Mouse (Mus musculus) forebrain, embryonic 11.5 days (tissue): ENCODE measurements at regions not wholly inside any gene's neighbourhood (a gene's known extent, or its start where the extent isn't known, plus 50 kb on each side); places are given as distances from the start of the nearest gene placed in this dataset.

Experiments used
- ATAC-seq: fragments of 200-750 bp; cut with Nextera tagmentation; replicated peaks from 2 replicates; pipeline ENCODE4 v1.8.0; 2017; ENCODE audit warnings: moderate TSS enrichment; ENCODE audit not compliant: low FRiP score
- DNase-seq: peaks from one replicate; pipeline ENCODE4 v3.0.0-alpha.2; 2017; ENCODE audit warnings: low spot score
- H3K27ac ChIP-seq: fragments of 300-500 bp; sonication (generic); 2 replicates; pipeline ENCODE4 v1.5.1; 2014; ENCODE audit warnings: low read depth, low read length
- H3K27me3 ChIP-seq: fragments of 300-500 bp; sonication (generic); 2 replicates; pipeline ENCODE4 v1.6.1; 2014; ENCODE audit warnings: mild to moderate bottlenecking, low read length, mixed read lengths; ENCODE audit not compliant: control insufficient read depth, insufficient read depth
- H3K36me3 ChIP-seq: fragments of 300-500 bp; sonication (generic); 2 replicates; pipeline ENCODE4 v1.6.1; 2014; ENCODE audit warnings: mild to moderate bottlenecking, low read length, moderate library complexity, mixed read lengths; ENCODE audit not compliant: control insufficient read depth, insufficient read depth
- H3K4me1 ChIP-seq: fragments of 300-500 bp; sonication (generic); replicated peaks from 2 replicates; pipeline ENCODE4 v1.6.1; 2014; ENCODE audit warnings: low read length, mixed read lengths; ENCODE audit not compliant: control insufficient read depth, insufficient read depth
- H3K4me2 ChIP-seq: fragments of 300-500 bp; sonication (generic); 2 replicates; pipeline ENCODE4 v1.6.1; 2014; ENCODE audit warnings: low read depth, mild to moderate bottlenecking, low read length, moderate library complexity, mixed read lengths; ENCODE audit not compliant: severe bottlenecking
- H3K4me3 ChIP-seq: fragments of 300-500 bp; sonication (generic); 2 replicates; pipeline ENCODE4 v1.5.1; 2014; ENCODE audit warnings: low read depth, low read length
- H3K9ac ChIP-seq: fragments of 300-500 bp; sonication (generic); 2 replicates; pipeline ENCODE4 v1.6.1; 2014; ENCODE audit warnings: low read length
- H3K9me3 ChIP-seq: fragments of 300-500 bp; sonication (generic); 2 replicates; pipeline ENCODE4 v1.6.1; 2016; ENCODE audit warnings: low read length, mixed read lengths; ENCODE audit not compliant: control insufficient read depth
- WGBS: fragments of 180-500 bp; shearing (Covaris S2); extraction: QIAGEN DNeasy Blood & Tissue Kit; methylation state at CpG from one replicate; pipeline ENCODE4 v1.1.7; 2014; 5-methylcytosine and 5-hydroxymethylcytosine counted together

DNA sequence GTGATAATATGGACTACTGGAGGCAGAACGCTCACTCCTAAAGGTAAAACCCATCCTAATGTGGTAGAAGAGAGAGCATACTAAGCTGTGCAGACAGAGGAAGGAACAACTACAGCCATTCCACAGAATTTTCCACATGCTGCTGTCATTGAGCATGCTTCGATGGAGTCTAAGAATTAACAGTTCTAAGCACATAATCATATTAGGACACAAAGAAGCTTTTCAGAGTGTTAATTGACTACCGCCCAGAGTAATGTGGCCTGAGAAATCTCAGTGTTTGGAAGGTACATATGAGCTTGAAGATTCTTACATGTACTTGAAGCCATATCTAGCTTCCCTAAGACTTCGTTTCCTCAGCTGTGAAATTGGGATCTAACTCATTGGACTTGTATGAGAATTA, 508.3 kb upstream of the Dmac1 start:
- 52% methylated on average over 4 of the region's 4 CpGs for WGBS
- Histone ChIP-seq H3K4me3 (no peak overlapping the region), H3K27me3 (no peaks in the 10 kb centered on the region), H3K4me2 (no peak overlapping the region), H3K9ac (no peak overlapping the region), H3K4me1 (no peaks in the 10 kb centered on the region), H3K27ac (no peak overlapping the region), H3K36me3 (no peaks in the 10 kb centered on the region), H3K9me3 (no peaks in the 10 kb centered on the region)
- ATAC-seq (no peak), DNase-seq (no peak)

DNA sequence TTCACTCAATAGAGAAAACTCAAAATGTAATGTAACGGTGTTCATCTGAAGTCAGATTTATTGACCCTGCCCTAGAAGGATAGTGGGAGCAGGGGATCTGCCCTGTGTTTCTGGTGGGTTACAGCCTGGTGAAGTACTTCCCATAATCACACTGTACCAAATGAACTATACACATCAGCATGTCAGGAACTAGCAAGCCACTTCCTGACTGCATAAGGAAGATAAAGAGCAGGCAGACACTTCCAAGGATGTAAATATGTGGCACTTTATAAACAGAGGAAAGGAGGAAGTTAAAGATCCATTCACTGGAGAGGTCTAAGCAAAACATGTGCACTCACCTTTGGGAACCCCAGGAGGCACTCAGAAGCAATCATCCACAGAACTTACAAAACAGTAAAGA, 501.4 kb upstream of the Dmac1 start:
- H3K4me3 ChIP-seq: no peak overlapping the region
- H3K36me3 ChIP-seq: no peaks in the 10 kb centered on the region
- DNase-seq (no peak), ATAC-seq (no peak)
- no peak overlapping the region for H3K9ac ChIP-seq
- 91% methylated on average over 1 of the region's 1 CpGs for WGBS
- no peak overlapping the region for H3K27ac ChIP-seq
- H3K27me3 ChIP-seq: no peaks in the 10 kb centered on the region
- H3K9me3 ChIP-seq: no peaks in the 10 kb centered on the region
- no peak overlapping the region for H3K4me2 ChIP-seq
- no peaks in the 10 kb centered on the region for H3K4me1 ChIP-seq

DNA sequence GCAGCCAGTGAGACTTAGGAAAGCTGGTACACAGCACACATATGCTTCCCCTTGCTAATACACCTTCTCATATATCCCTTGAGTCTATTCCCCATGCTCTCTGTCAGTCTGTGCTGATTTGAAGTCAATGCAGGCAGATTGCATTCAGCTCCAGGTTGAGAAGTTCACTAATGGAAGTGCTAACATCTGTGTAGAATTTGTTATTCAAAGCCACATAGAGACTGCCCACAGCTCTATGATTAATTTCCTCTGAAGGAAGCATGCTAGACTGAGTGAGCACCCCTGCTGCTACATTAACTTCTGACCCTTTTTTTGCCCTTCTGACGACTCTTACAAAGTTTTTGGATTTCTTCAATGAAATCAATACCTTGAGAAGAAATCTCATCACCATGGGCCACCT, 486.0 kb upstream of the Dmac1 start:
- H3K27ac ChIP-seq: no peak overlapping the region
- no peaks in the 10 kb centered on the region for H3K27me3 ChIP-seq
- no peaks in the 10 kb centered on the region for H3K4me1 ChIP-seq
- DNase-seq: no peak
- H3K9me3 ChIP-seq: no peaks in the 10 kb centered on the region
- no peak for ATAC-seq
- no peaks in the 10 kb centered on the region for H3K36me3 ChIP-seq
- WGBS: 17% methylated on average over 1 of the region's 1 CpGs
- no peak overlapping the region for H3K4me2 ChIP-seq
- H3K4me3 ChIP-seq: no peak overlapping the region
- H3K9ac ChIP-seq: no peak overlapping the region

DNA sequence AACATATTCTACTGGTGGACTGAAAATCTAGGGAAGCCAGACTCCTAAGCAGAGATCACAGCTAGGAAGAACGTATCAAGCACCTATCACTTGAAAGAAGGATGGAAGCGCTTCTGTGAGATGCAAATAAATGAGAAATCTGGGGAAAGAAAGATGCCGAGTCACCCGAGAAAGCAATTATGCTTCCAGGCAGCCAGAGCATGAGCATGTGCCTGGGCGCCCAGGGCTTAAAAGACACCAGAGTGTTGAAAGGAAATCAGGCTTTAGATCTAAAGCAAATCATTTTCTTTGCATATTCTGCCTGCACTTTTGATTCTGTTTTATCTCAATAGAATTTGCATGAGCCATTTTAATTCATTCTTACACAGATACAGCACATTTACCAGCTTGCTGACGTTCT, 466.5 kb upstream of the Dmac1 start:
- no peak for ATAC-seq
- Histone ChIP-seq H3K4me3 (no peak overlapping the region), H3K27me3 (no peaks in the 10 kb centered on the region), H3K9me3 (no peaks in the 10 kb centered on the region), H3K36me3 (no peaks in the 10 kb centered on the region), H3K4me2 (no peak overlapping the region), H3K27ac (no peak overlapping the region), H3K4me1 (no peaks in the 10 kb centered on the region), H3K9ac (no peak overlapping the region)
- no peak for DNase-seq
- WGBS: 55% methylated on average over 6 of the region's 6 CpGs

DNA sequence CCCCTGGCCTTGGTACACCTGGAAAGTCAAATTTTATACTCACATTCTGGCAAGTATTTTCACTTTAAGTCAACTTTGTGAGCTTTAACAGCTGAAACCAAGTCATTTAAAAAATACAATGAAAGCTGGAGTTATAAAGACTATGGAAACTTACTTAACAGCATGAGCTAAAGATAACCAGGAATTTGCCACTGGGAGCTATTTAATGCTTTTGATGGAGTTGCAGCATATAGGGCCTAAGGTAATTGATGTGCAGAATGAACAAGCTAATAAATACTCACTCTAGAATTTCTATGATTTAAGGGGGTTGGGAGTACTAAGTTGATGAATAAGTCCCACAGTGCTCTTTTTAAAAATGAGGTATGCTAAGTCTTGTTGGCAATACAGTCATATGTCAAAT, 463.5 kb upstream of the Dmac1 start:
- H3K27me3 ChIP-seq: no peaks in the 10 kb centered on the region

DNA sequence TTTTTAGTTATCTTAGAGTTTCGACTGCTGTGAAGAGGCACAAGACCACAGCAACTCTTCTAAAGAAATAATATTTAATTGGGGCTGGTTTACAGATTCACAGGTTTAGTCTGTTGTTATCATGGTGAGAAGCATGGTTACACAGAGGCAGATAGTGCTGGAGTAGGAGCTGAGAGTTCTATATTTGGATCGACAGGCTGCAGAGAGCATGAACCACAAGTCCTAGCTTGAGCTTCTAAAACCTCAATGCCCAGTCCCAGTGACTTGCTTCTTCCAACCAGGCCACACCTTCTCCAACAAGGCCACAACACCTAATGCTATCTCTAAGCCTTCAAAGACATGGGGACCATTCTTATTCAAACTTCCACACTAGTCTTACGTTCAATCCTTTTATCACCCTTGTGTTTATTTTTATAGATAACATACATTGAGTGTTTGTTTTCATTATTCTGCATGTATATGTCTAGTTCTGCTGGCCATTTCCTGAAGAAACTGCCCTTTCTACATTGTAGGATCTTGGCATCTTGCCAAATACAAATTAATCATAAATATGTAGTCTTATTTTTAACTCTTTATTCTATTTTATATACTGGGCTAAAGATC, 452.8 kb upstream of the Dmac1 start:
- no peaks in the 10 kb centered on the region for H3K36me3 ChIP-seq
- 88% methylated on average over 3 of the region's 3 CpGs for WGBS
- ATAC-seq: no peak
- no peak overlapping the region for H3K9ac ChIP-seq
- H3K4me2 ChIP-seq: no peak overlapping the region
- H3K4me3 ChIP-seq: no peak overlapping the region
- H3K9me3 ChIP-seq: no peaks in the 10 kb centered on the region
- H3K27ac ChIP-seq: no peak overlapping the region
- no peaks in the 10 kb centered on the region for H3K4me1 ChIP-seq
- DNase-seq: no peak
- H3K27me3 ChIP-seq: no peaks in the 10 kb centered on the region

More for the DNA sequence above, 463.5 kb upstream of the Dmac1 start:
- H3K9ac ChIP-seq: no peak overlapping the region
- DNase-seq (no peak), ATAC-seq (no peak)
- no peaks in the 10 kb centered on the region for H3K4me1 ChIP-seq
- no peaks in the 10 kb centered on the region for H3K36me3 ChIP-seq
- H3K27ac ChIP-seq: no peak overlapping the region
- H3K4me3 ChIP-seq: no peak overlapping the region
- no peaks in the 10 kb centered on the region for H3K9me3 ChIP-seq
- no peak overlapping the region for H3K4me2 ChIP-seq

DNA sequence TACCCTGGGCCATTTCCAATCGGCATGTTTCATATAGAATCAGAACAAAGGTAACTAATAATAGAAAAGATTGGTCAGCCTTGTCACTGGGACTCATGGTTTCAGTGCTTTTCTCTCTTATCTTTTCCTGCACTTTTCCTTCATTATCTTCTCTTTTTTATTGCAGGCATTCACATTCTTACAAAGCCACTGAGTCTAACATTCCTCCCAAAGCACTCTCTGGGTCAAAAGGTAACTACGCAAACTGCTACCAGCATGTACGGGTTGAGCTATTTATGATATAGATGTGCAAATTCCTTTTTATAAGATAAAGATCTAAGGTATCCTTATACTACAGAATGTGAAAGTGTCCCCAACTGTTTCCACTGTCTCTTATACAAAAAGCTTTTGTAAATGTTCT, 436.5 kb upstream of the Dmac1 start:
- H3K27ac ChIP-seq: no peak overlapping the region
- no peak overlapping the region for H3K4me2 ChIP-seq
- H3K9me3 ChIP-seq: no peaks in the 10 kb centered on the region
- H3K27me3 ChIP-seq: no peaks in the 10 kb centered on the region
- no peak overlapping the region for H3K9ac ChIP-seq
- H3K4me3 ChIP-seq: no peak overlapping the region
- no peak for DNase-seq
- ATAC-seq: no peak
- WGBS: 91% methylated on average over 3 of the region's 3 CpGs
- no peaks in the 10 kb centered on the region for H3K4me1 ChIP-seq
- H3K36me3 ChIP-seq: no peaks in the 10 kb centered on the region

DNA sequence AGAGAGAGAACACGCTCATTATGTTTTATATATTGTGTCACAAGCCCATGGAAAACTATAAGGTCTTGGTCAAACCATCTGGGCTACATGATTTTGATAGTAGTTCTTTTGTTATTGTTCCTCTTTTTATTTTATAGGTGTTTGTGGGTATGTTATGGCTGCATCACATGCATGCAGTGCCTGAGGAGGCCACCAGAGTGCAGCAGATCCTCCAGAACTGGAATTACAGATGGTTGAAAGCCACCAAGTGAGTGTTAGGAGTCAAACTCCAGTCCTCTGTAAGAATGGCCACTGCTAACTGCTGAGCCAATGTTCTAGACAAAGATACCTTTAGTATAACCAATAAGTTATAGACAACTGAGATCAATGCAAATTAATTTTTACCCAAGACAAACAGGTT, 435.9 kb upstream of the Dmac1 start:
- no peaks in the 10 kb centered on the region for H3K4me1 ChIP-seq
- no peak for DNase-seq
- ATAC-seq: no peak

DNA sequence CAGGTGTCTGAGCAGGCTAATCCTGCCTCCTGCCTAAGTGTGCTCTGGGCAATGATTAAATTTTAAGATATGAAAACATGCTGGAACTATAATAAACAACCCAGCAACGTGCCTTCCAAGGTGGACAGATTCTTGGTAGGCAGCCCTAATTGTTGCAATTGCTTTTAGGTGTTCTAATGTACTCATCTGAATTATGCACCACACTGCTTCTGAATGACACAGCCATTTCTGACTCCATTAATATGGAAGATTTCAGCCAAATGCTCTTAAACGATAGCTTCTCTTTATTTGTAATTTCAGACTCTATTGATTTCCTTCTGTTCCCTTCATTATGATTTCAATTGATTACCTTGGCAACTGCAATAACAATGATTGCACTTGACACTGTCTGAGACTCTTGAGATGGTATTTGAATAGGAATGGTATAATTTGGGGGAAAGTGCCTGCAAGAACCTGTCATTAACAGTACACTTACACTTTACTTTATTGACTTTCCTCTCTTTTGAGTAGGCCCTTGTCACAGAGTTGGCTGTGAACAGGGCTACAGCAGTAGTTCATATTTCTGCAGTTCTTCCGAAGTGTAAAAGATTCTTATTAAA, 422.8 kb upstream of the Dmac1 start:
- Histone ChIP-seq H3K27me3 (no peaks in the 10 kb centered on the region), H3K4me3 (no peak overlapping the region), H3K36me3 (no peaks in the 10 kb centered on the region), H3K4me2 (no peak overlapping the region), H3K27ac (no peak overlapping the region), H3K9ac (no peak overlapping the region), H3K9me3 (no peaks in the 10 kb centered on the region), H3K4me1 (no peaks in the 10 kb centered on the region)
- ATAC-seq: no peak; the same call in 1 of the 2 replicates
- WGBS: 67% methylated on average over 3 of the region's 3 CpGs
- DNase-seq: no peak

More for the DNA sequence above, 435.9 kb upstream of the Dmac1 start:
- H3K36me3 ChIP-seq: no peaks in the 10 kb centered on the region
- 88% methylated on average over 1 of the region's 1 CpGs for WGBS
- no peaks in the 10 kb centered on the region for H3K27me3 ChIP-seq
- H3K4me3 ChIP-seq: no peak overlapping the region
- H3K4me2 ChIP-seq: no peak overlapping the region
- no peaks in the 10 kb centered on the region for H3K9me3 ChIP-seq
- H3K27ac ChIP-seq: no peak overlapping the region
- no peak overlapping the region for H3K9ac ChIP-seq
